Mouse (Mus musculus): ENCODE measurements around the gene Atrip. TPM values are rescaled to one million over a fixed set of nuclear protein-coding genes. Genes with fewer than 3 reads are reported as not detected.

The Atrip gene
- polyA plus RNA-seq, 2 experiments: 25.1 to 30.5 TPM

GRCm38 (mm10) chr9:109028919-109029318, 45.0 kb downstream of the Atrip start:
- no peak for DNase-seq (ENCODE audit: low spot score)
- no peak for TF ChIP-seq POLR2A (IDR thresholded peaks at IDR 0.05; ENCODE audit: borderline replicate concordance, extremely low read depth, insufficient read depth, insufficient read length)
- 68% methylated on average over 5 of the region's 5 CpGs for WGBS
- ATAC-seq (ENCODE audit: low FRiP score, low read depth): no peak
- Histone ChIP-seq H3K4me2 (replicated peaks; ENCODE audit: low read depth, low read length, severe bottlenecking) (no peak overlapping the region), H3K9me3 (ENCODE audit: control insufficient read depth, low read length) (no peaks in the 10 kb centered on the region), H3K4me1 (ENCODE audit: control insufficient read depth, insufficient read depth, low read length) (no peaks in the 10 kb centered on the region), H3K4me3 (replicated peaks; ENCODE audit: low read length) (no peak overlapping the region), H3K9ac (ENCODE audit: low read depth, low read length, severe bottlenecking) (no peak overlapping the region), H3K36me3 (ENCODE audit: control insufficient read depth, insufficient read depth, low read length) (no peaks in the 10 kb centered on the region), H3K27ac (replicated peaks; ENCODE audit: low read depth, low read length) (no peak overlapping the region), H3K27me3 (ENCODE audit: control insufficient read depth, insufficient read depth, low read length) (no peaks in the 10 kb centered on the region)

- TF ChIP-seq POLR2A (IDR thresholded peaks at IDR 0.05; ENCODE audit: borderline replicate concordance, extremely low read depth, insufficient read depth, insufficient read length): no peak
- Histone ChIP-seq H3K27me3 (ENCODE audit: control insufficient read depth, insufficient read depth, low read length) (no peaks in the 10 kb centered on the region), H3K36me3 (ENCODE audit: control insufficient read depth, insufficient read depth, low read length) (no peaks in the 10 kb centered on the region), H3K9ac (ENCODE audit: low read depth, low read length, severe bottlenecking) (no peak overlapping the region), H3K27ac (replicated peaks; ENCODE audit: low read depth, low read length) (no peak overlapping the region), H3K4me3 (replicated peaks; ENCODE audit: low read length) (no peak overlapping the region), H3K4me1 (ENCODE audit: control insufficient read depth, insufficient read depth, low read length) (no peaks in the 10 kb centered on the region), H3K9me3 (ENCODE audit: control insufficient read depth, low read length) (no peaks in the 10 kb centered on the region), H3K4me2 (replicated peaks; ENCODE audit: low read depth, low read length, severe bottlenecking) (no peak overlapping the region)
- WGBS: 92% methylated on average over 3 of the region's 3 CpGs
- DNase-seq (ENCODE audit: low spot score): no peak
- ATAC-seq (ENCODE audit: low FRiP score, low read depth): no peak
Measured at GRCm38 (mm10) chr9:109028421-109028820, 45.5 kb downstream of the Atrip start.

GRCm38 (mm10) chr9:109027521-109027920, 46.4 kb downstream of the Atrip start:
- Histone ChIP-seq H3K9ac (ENCODE audit: low read depth, low read length, severe bottlenecking) (no peak overlapping the region), H3K4me2 (replicated peaks; ENCODE audit: low read depth, low read length, severe bottlenecking) (no peak overlapping the region), H3K27me3 (ENCODE audit: control insufficient read depth, insufficient read depth, low read length) (no peaks in the 10 kb centered on the region), H3K4me3 (replicated peaks; ENCODE audit: low read length) (no peak overlapping the region), H3K27ac (replicated peaks; ENCODE audit: low read depth, low read length) (no peak overlapping the region), H3K4me1 (ENCODE audit: control insufficient read depth, insufficient read depth, low read length) (no peaks in the 10 kb centered on the region), H3K36me3 (ENCODE audit: control insufficient read depth, insufficient read depth, low read length) (peaks cover 4% of the 10 kb centered on the region; the same call in 1 of the 2 replicates), H3K9me3 (ENCODE audit: control insufficient read depth, low read length) (no peaks in the 10 kb centered on the region)
- ATAC-seq (ENCODE audit: low FRiP score, low read depth) (no peak), DNase-seq (ENCODE audit: low spot score) (no peak)
- no peak for TF ChIP-seq POLR2A (IDR thresholded peaks at IDR 0.05; ENCODE audit: borderline replicate concordance, extremely low read depth, insufficient read depth, insufficient read length)
- 80% methylated on average over 8 of the region's 8 CpGs for WGBS

GRCm38 (mm10) chr9:109022866-109023685, 50.8 kb downstream of the Atrip start:
- Histone ChIP-seq H3K9me3 (ENCODE audit: control insufficient read depth, low read length) (no peaks in the 10 kb centered on the region), H3K4me3 (replicated peaks; ENCODE audit: low read length) (no peak overlapping the region), H3K4me1 (ENCODE audit: control insufficient read depth, insufficient read depth, low read length) (no peaks in the 10 kb centered on the region), H3K27ac (replicated peaks; ENCODE audit: low read depth, low read length) (no peak overlapping the region), H3K36me3 (ENCODE audit: control insufficient read depth, insufficient read depth, low read length) (peaks cover 4% of the 10 kb centered on the region; the same call in 1 of the 2 replicates), H3K27me3 (ENCODE audit: control insufficient read depth, insufficient read depth, low read length) (no peaks in the 10 kb centered on the region), H3K9ac (ENCODE audit: low read depth, low read length, severe bottlenecking) (no peak overlapping the region), H3K4me2 (replicated peaks; ENCODE audit: low read depth, low read length, severe bottlenecking) (no peak overlapping the region)
- TF ChIP-seq POLR2A (IDR thresholded peaks at IDR 0.05; ENCODE audit: borderline replicate concordance, extremely low read depth, insufficient read depth, insufficient read length): no peak
- WGBS: 89% methylated on average over 17 of the region's 17 CpGs
- no peak for ATAC-seq (ENCODE audit: low FRiP score, low read depth)
- no peak for DNase-seq (ENCODE audit: low spot score)

- DNase-seq (ENCODE audit: low spot score) (no peak), ATAC-seq (ENCODE audit: low FRiP score, low read depth) (no peak)
- H3K9ac ChIP-seq (ENCODE audit: low read depth, low read length, severe bottlenecking): no peak overlapping the region
- TF ChIP-seq POLR2A (IDR thresholded peaks at IDR 0.05; ENCODE audit: borderline replicate concordance, extremely low read depth, insufficient read depth, insufficient read length): no peak
- H3K4me1 ChIP-seq (ENCODE audit: control insufficient read depth, insufficient read depth, low read length): no peaks in the 10 kb centered on the region
- H3K9me3 ChIP-seq (ENCODE audit: control insufficient read depth, low read length): no peaks in the 10 kb centered on the region
- no peak overlapping the region for H3K27ac ChIP-seq (replicated peaks; ENCODE audit: low read depth, low read length)
- H3K4me3 ChIP-seq (replicated peaks; ENCODE audit: low read length): no peak overlapping the region
- H3K4me2 ChIP-seq (replicated peaks; ENCODE audit: low read depth, low read length, severe bottlenecking): no peak overlapping the region
- 81% methylated on average over 4 of the region's 4 CpGs for WGBS
- no peaks in the 10 kb centered on the region for H3K27me3 ChIP-seq (ENCODE audit: control insufficient read depth, insufficient read depth, low read length)
- H3K36me3 ChIP-seq (ENCODE audit: control insufficient read depth, insufficient read depth, low read length): peaks cover 4% of the 10 kb centered on the region; the same call in 1 of the 2 replicates
Measured at GRCm38 (mm10) chr9:109021428-109021827, 52.5 kb downstream of the Atrip start.
